Mouse (Mus musculus): ENCODE data around the gene Aff3.

DNA sequence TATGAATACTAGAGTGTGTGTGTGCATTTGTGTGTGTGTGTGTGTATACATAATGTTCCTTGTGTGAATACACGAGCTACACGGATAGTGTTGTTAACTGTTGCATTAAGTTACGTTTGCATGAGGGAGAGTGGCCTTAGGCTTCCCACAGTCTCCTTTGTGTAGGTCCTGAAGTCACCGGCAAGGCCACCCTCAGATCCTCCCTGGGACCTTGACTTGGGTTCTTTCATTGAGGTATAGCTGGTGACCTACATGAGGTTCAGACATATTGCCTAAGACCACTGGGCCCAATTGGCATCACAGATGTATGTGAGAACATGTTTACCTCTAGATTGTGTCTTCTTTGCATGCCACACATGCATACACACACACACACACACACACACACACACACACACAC, 494 bp downstream of the Aff3 start:
- TF ChIP-seq POLR2A (IDR thresholded peaks at IDR 0.05; ENCODE audit: low read depth, low read length) (no peak), CTCF (conservative IDR thresholded peaks at IDR 0.05; ENCODE audit: insufficient read depth, insufficient read length, low read depth, low read length) (no peak)
